Mouse (Mus musculus) liver, adult (tissue): ENCODE measurements around the gene Ambra1.
A peak's percentile ranks its signal among the peaks of the same experiment; 100 is the strongest.

Experiments used
- GATA4 ChIP-seq: IDR thresholded peaks from 2 replicates; pipeline ENCODE4 v1.6.1; 2014; ENCODE audit warnings: mild to moderate bottlenecking, low read length; ENCODE audit not compliant: insufficient replicate concordance

Ambra1 gene

GRCm38 (mm10) chr2:91729971-91730821 lies at the start of gene Ambra1:
Ambra1 (plus strand) TSS chr2:91730134.
- no peak; the same call in 1 of the 2 replicates for TF ChIP-seq GATA4

- TF ChIP-seq GATA4, result no peak
These were observed 47.1 kb upstream of the Ambra1 start for GRCm38 (mm10) chr2:91682850-91683249.

DNA sequence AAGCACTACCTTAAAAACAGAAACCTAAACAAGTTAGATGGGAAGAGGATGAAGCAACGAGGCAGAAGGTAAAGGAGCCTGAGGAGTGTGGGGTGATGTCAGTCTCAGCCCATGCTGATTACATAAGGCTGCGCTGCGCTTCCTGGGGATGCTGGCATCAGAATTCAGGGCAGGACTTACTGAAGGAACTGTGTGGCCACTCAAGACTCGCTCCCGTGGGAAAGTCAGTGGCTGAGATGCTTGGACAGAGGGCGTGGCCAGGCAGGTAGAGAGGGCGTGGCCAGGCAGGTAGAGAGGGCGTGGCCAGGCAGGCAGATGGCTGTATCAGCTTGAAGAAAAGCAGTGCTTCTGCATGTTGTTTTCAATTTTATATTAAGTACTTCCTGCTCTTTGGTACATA lies 46.0 kb upstream of the Ambra1 start:
- TF ChIP-seq GATA4, result no peak

- TF ChIP-seq GATA4, result no peak
These were observed 40.5 kb upstream of the Ambra1 start for GRCm38 (mm10) chr2:91689452-91689851.

DNA sequence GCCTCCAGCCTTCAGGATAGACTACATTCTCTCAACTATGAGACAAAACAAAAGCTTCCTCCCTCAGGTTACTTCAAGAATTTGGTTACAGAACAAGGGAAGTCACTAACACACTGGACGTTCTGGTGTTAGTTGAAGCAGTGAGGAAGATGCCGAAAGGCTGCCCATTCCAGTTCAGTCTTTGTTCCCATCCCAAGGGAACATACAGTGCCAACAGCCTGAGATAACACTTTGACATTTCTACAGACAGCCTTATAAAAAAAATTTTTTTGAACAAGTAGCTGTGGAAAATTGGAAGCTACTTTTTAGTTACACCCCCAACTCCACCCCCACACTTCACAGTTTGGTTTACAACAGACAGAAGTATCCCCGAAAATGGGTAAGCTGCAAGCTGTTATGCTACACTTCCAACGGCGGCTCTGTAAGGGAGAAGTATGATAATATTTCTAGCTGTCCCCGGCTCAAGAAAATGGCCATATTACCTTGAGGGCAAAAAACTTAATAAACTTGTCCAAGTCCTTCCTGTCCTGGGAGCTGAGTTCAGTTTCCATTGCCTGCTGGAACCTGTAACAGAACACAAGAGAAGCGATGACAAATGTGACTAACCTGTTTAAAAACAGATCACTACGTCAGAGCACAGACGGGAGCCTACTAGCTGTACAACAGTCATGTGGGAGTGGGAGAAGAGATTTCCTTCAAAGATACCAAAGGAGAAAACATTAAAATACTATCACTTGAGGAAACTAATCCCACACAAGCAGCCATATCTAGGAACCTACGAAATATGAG lies 34.3 kb upstream of the Ambra1 start:
- no peak for TF ChIP-seq GATA4

GRCm38 (mm10) chr2:91696225-91696590 lies 33.7 kb upstream of the Ambra1 start:
- no peak for TF ChIP-seq GATA4

- no peak for TF ChIP-seq GATA4
These were observed 30.7 kb upstream of the Ambra1 start for GRCm38 (mm10) chr2:91699225-91699624.

- TF ChIP-seq GATA4, result no peak
These were observed 28.6 kb upstream of the Ambra1 start for GRCm38 (mm10) chr2:91701366-91701765.

DNA sequence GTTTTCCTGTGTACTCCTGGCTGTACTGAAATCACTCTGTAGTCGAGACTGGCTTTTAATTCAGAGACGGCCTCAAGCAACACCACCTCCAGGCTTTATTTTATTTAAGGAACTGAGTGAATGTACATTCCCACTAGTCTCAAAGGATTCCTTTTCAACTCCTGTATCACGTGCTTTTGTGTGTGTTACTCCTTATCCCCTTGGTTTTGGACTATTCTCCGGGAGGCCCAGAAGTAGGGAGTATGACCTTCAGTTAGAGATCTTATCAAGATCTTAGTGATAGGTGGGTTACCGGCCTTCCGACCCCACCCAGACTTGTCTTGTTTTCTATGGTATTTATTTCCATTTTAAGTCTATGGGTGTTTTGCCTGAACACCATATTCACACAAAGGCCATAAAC lies 24.2 kb upstream of the Ambra1 start:
- TF ChIP-seq GATA4, result no peak

- no peak for TF ChIP-seq GATA4
These were observed 23.5 kb upstream of the Ambra1 start for GRCm38 (mm10) chr2:91706456-91706855.

DNA sequence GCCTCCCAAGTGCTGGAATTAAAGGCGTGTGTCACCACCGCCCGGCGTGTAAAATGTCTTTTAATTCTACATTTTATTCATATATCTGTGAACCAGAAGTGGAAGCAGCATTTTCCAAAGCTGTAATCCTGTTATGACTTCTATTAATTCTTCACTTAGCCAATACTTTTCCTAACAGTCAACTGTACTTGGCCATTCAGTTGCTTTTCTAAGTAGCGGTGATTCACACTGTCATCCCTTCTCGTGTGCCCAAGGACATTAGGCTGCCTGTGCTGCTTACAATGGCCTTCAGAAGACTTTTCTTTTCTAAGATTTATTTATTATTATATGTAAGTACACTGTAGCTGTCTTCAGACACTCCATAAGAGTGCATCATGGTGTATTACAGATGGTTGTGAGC lies 21.6 kb upstream of the Ambra1 start:
- no peak for TF ChIP-seq GATA4

GRCm38 (mm10) chr2:91710272-91711234 lies 19.4 kb upstream of the Ambra1 start, which contains the start of the genes Atg13 and Harbi1:
Atg13 (minus strand) TSS chr2:91710576.
Harbi1 (plus strand) TSS chr2:91710852.
- peak; percentile 36; the same call in 1 of the 2 replicates for TF ChIP-seq GATA4

GRCm38 (mm10) chr2:91711256-91711925 lies 18.5 kb upstream of the Ambra1 start:
- no peak for TF ChIP-seq GATA4

DNA sequence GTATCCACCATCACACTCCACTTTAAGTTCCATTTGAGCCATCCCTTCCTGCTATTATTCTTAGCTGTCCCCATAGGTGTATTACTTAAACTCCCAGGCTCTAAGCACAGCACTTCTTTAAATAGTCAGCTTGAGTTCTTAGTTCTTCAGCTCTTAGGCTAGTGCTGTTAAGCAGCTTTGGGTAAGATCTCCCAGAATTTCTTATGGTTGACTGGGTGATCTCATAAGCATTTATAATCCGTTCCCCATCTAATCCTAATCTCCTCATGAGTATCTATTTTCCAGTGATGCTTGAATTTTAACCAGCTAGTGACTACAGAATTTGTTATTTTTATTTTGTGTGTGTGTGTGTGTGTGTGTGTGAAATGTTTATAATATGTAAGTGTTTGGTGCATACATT lies 15.0 kb upstream of the Ambra1 start:
- no peak for TF ChIP-seq GATA4
